Mouse (Mus musculus): ENCODE results near the gene Tmem132b.
"Not testable (repeated sequence)": the region's sequence is repeated elsewhere in the genome, so short reads cannot be mapped to it uniquely, and the experiment has no call there.

The Tmem132b gene

DNA sequence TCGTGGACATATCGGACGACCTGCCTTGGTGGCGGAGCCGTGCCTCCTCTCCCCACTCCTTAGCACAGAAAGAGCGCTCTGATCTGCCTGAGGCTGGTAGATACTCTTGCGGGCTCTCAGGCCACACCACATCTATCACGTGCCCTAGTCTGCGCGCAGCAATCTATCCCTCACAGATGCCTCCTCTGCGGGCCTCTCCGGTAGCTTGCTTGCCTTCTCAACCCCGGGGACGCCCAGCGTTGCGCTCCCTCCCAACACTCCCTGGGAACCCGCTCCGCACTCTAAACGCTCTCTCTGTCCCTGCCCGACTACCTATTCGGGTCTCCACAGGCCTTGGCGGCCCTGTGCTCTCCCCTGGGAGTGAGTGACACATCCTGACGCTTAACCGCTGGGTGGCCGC is at the start of gene Tmem132b:
Tmem132b (plus strand) TSS at position 141 of the 400 bp plus-strand sequence.
- DNase-seq (ENCODE audit: low spot score in 2 of 2), result peak; percentile 66 to 71

DNA sequence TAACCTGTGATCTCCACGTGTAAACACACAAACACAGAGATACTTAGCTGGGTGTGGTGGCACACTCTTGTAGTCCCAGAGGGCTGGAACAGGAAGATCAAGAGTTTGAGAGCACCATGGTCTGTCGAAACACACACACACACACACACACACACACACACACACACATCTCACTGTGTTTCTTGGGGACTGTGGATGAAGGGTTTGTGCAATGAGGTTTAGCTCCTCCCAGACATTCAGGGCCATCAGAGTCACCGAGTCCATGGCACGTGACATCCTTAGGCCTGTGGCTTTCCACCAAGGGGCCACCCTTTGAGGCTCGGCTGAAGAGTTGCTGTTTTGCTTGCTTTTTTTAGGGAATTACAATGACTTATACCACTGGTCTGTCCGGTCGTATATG is 49.1 kb upstream of the Tmem132b start:
- no peak for DNase-seq (ENCODE audit: low spot score in 2 of 2)

DNA sequence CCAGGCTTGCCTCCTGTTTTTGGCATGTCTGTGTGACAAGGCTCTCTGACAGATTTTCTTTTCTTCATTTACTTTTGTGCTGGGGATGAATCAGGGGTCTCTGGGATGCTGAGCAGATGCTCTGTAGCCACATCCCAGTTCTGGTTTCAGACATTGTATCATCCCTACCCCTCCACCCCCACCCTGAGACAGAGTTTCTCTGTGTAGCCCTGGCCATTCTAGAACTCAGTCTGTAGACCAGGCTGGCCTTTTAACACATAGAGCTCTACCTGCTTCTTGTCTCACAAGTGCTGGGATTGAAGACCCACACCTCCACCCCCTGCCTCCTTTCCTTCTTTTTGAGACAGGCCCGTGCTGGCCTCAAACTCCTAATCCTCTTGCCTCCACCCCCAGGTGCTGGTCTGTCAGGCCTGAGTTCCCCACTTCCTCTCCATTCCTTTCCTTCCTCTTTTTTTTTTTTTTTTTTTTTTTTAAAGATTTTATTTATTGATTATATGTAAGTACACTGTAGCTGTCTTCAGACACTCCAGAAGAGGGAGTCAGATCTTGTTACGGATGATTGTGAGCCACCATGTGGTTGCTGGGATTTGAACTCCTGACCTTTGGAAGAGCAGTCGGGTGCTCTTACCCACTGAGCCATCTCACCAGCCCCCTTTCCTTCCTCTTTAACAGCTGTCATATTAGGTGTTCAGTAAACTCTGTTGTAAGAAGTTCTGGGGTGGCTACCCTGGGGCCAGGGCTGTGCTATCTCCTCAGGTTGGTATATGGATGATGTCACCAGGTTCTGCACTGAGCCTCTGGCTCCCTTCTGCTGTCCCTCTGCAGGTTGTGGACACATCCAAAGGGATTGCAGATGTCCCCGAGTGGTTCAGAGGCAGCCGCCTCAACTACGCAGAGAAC is 47.6 kb upstream of the Tmem132b start:
- DNase-seq (ENCODE audit: low spot score in 2 of 2), result no peak

GRCm38 (mm10) chr5:125485031-125485778 is 46.4 kb upstream of the Tmem132b start:
- no peak for DNase-seq (ENCODE audit: low spot score in 2 of 2)

DNA sequence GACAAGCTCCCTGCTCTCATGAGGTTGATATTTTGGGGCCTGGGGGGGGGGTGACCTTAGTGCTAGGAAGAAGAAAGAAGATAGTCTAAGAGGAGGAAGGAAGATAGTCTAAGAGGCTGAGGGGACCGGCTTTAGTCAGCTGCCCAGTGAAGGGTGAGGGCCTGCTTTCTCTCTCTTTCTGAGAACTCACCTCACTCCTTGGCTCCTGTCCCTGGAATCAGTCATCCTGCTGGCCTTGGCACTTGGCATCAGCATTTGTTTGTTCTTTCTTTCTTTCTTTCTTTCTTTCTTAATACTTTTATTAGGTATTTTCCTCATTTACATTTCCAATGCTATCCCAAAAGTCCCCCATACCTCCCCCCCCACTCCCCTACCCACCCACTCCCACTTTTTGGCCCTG is 45.5 kb upstream of the Tmem132b start:
- DNase-seq (ENCODE audit: low spot score in 2 of 2), result no peak

GRCm38 (mm10) chr5:125487375-125488115 is 44.0 kb upstream of the Tmem132b start:
- no peak for DNase-seq (ENCODE audit: low spot score in 2 of 2)

GRCm38 (mm10) chr5:125488116-125488455 is 43.5 kb upstream of the Tmem132b start:
- DNase-seq (ENCODE audit: low spot score in 2 of 2), result no peak

DNA sequence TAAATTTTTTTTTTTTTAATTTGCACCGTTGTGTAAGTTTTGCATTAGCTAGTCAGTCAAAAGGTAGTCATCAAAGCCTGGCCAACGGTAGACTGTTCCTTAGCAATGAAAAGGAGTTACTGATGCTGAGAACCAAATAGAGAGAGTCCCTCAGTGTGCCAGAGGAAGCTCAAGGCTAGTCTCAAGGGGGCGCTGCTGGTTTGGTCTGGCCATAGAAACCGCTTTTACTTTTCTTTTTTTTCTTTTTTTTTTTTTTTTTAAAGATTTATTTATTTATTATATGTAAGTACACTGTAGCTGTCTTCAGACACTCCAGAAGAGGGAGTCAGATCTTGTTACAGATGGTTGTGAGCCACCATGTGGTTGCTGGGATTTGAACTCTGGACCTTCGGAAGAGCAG is 42.6 kb upstream of the Tmem132b start:
- DNase-seq (ENCODE audit: low spot score in 2 of 2), result not testable (repeated sequence)

DNA sequence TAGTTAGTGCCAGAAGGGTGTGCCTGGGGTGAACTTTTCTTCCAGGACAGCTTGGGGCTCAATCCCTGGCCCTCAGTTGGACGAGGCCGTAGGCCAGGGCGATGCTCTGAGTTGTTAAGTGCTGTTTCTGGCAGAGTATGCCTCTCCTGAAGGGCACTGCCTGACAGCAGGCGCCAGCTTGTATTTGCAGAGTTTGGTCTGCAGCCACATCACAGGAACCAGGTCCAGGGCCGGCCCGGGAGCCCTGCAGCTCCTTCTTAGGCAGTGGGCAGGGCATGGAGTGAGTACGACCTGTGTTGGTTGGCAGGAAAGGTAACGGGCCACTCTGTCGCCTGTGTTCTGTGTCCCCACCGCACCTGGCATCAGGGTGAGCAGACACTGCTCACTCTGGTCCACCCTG is 40.5 kb upstream of the Tmem132b start:
- no peak for DNase-seq (ENCODE audit: low spot score in 2 of 2)

DNA sequence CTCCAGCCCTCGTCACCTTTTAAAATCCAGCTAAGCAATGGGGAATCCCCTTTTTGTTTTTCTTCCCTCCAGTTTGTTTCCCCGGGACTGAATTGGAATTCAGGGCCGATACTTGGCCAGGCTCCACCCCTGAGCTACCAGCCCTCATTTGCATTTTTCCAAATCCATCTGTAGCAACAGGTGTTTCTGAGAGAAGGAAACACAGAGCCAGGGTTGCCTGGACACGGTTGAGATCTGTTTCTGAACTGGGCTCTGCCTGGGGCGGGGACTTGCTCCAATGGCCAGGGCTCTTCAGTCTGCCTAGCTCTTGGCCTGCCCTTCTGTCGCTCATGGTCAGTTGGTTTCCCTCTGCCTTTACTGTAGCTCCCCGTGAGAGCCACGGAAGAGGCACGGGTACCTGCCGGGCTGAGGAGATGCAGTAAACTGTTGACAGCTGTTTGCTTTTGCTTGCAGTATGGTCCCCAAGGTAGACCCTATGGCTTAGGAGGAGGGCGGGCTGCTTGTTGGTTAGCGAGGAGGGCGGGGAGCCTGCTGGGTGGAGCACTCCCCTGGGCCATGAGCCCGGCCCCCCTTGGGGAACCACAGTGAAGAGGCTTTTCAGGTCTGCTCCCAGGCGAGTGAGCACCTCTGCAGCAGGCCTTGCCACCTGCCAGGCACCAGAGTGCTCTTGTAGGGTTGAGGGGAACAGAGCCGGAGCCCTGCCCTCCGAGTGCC is 39.0 kb upstream of the Tmem132b start:
- DNase-seq (ENCODE audit: low spot score in 2 of 2), result no peak

DNA sequence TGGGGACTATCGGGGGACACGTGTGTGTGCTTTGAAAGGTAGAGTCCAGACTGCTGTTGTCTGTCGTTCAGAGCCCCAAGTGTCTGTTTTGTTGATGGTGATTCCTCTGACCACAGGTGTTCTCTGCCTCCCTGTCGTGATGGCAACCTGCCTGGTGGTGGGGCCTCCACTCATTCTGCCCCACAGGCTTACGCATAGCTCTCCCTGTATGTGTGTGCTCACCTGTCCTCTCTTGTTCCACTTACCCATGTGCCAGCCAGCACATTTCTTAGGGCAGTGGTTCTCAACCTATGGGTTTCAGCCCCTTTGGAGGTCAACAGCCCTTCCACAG is 38.5 kb upstream of the Tmem132b start:
- DNase-seq (ENCODE audit: low spot score in 2 of 2), result no peak

DNA sequence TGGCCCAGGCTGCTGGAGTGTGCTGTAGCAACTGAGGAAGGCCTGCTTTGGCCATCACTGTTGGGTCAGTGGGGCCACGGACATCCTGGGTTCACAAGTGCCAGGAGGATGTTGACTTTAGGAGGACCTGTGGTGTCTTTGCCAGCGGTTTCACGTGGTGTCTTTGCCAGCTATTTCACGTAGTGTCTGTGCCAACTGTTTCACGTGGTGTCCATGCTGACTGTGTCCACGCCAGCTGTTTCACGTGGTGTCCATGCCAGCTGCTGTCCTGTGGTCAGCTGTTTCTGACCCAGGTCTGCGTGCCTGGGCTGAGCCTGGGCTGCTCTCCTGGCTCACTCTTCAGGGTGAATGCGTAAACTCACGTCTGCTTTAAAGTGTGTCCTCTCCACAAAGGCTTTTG is 35.9 kb upstream of the Tmem132b start:
- DNase-seq (ENCODE audit: low spot score in 2 of 2), result no peak

DNA sequence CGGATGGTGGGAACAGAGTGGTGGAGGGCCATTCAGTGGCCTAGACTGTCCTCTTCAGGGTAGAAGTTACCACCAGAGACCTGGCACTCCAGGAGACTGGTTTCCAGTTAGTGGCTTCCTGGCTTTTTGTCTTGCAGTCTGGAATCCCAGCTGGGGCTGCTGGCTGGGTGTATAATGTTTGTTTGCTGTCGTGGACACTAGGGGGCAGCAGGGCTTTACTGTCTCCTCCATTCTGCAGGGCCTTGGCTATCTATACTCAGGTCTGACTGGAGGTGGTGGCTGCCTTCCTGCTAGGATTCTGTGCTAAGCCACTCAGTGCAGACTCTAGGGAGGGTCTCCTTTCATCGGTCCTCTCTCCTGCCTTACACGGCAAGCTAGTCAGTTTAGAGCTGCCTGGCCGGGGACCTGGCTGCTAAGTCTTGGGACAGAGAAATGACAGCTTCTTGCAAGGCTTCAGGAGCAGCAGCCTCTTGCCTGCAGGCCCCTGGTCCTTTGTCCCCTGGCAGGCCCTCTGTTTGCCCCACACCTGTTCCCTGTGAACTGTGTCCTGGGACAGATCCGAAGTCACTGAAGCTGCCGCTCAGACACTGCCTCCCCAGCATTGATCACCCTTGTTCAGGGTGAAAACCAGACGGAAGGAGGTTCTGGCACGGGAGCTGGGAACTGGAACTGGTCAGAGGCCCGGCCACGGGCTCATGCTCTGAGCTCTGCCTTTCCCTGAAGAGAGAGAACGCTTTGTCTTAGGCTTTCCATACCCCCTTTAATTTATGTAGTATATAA is 33.6 kb upstream of the Tmem132b start:
- peak; percentile 87 to 90 for DNase-seq (ENCODE audit: low spot score in 2 of 2)

GRCm38 (mm10) chr5:125501505-125501904 is 30.1 kb upstream of the Tmem132b start:
- no peak for DNase-seq (ENCODE audit: low spot score in 2 of 2)

DNA sequence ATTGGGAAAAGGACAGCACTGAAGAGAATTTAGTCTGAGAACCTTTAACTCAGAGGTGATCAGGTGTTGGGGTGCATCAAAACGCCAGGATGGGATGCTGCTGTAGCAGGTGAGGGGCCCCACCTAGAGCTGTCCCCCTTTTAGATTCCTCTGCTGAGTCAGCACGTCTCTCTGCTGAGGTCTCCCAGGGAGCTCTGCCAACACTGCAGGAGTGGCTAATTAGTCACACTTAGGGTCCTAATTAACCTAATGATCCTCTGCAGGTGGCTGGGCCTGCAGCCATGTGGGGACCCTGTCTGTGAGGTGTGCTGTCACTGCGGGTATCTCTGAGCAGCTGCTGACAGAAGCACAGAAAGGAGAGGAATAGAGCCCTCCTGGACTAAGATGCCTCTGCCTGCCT is 29.4 kb upstream of the Tmem132b start:
- no peak for DNase-seq (ENCODE audit: low spot score in 2 of 2)

DNA sequence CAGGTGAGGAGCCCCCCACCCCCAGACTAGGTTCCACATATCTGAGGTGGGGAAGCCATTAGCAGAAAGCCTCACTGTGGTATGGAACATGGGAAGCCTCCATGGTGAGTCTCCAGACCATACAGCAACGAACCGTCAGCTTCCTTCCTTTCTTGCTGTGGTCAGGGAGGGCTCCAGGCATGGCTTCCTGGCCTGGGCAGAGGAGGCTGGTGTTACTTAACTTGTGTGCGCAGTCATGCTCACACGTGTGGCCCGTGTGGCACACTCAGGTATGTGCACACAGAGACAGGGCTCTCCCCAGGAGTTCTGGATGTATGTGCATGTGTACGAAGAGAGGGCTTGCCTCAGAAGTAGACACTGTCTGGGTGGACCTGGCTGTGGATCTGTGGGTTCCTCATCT is 27.9 kb upstream of the Tmem132b start:
- no peak for DNase-seq (ENCODE audit: low spot score in 2 of 2)

DNA sequence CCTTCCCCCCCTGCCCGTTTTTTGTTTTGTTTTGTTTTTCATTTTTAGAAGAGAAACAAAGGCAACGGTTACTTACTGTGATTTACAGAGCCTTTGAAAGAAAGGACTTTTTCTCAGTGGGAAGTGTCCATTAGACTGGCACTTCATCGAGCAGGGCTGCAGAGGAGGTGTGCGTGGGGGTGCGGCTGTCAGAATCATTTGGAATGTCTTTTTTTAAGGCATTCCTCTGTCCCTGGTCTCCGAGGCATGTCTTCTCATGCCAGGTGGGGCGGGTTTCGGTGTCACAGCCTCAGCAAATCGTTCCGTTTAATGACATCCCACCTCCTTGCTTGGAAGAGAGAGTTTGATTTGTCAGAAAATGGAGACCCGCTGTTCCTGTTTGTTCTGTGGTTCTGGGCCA is 26.9 kb upstream of the Tmem132b start:
- DNase-seq (ENCODE audit: low spot score in 2 of 2), result peak in 1 of 2 experiments; percentile 55

DNA sequence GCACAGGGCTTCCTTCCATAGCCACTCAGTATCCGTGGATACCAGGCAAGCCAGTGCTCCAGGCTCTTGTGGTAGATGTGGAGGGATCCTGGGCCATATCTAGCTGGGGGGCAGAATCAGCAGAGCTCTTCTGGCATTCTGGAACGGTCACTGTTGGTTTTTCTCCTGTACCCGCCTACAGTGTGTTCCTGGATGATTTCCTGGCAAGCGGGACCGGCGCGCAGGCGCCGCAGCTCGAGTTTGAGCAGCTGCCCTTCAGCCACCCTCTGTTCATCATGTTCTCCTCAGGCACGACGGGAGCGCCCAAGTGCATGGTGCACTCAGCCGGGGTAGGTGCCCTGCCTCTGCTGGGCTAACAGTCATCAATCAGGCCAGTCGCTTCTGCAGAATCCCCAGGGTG is 25.6 kb upstream of the Tmem132b start:
- DNase-seq (ENCODE audit: low spot score in 2 of 2), result peak in 1 of 2 experiments; percentile 53

- no peak for DNase-seq (ENCODE audit: low spot score in 2 of 2)
These were observed 24.0 kb upstream of the Tmem132b start for GRCm38 (mm10) chr5:125507582-125507981.

DNA sequence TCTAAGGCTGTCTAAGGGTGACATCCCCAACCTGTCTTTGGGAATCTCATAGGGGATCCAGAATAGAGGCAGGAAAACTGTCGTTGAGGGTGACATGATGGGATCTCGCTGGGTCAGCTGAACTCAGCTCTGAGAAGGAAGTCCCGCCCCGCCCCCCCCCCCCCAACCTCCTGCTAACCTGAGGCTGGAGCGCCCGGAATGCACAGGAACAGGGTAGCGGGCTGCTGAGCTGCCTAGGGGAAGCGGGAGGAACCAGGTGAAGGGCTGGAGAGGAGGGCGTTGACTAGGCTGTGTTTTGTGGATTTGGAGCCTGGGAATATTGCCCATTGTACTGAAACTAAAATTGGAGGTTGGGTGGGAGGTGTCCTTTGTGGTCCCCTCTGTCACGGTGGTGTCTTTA is 23.6 kb upstream of the Tmem132b start:
- no peak for DNase-seq (ENCODE audit: low spot score in 2 of 2)

DNA sequence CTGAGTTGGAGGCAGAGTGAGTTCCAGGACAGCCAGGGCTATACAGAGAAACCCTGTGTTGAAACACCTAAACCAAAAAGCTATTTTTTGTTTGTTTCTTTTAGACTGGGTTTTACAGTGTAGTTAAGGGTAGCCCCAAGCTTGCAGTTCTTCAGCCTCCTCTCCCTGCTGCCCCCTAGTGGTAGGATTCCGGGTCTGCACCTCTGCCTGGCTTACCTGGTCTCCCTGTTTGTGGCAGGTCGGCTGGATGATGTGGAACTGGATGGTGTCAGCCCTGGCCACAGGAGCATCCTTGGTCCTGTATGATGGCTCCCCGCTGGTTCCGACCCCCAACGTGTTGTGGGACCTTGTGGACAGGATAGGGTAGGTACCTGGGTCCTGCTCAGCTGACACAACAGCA is 22.0 kb upstream of the Tmem132b start:
- DNase-seq (ENCODE audit: low spot score in 2 of 2), result no peak

Data from right cerebral cortex, adult 2 months (tissue).